Mouse (Mus musculus) MEL (cell line): Measurements from ENCODE around the gene Csmd2. TPM values are rescaled to one million over a fixed set of nuclear protein-coding genes. Genes with fewer than 3 reads are reported as not detected.

ENCODE experiments used
- DNase-seq: peaks from one replicate; pipeline ENCODE4 v3.0.0; 2011; ENCODE audit warnings: low read depth, low spot score
- H3K27ac ChIP-seq: 2 replicates; pipeline ENCODE4 v1.5.1; 2012; ENCODE audit warnings: low read depth, mild to moderate bottlenecking, control low read depth, low read length, moderate library complexity; ENCODE audit not compliant: control insufficient read depth
- H3K27me3 ChIP-seq, 2 experiments: fragments of 150-350 bp in 1 of 2; sonication (generic) in 1 of 2; 2 replicates each; pipeline ENCODE4 v1.6.1; 2012; ENCODE audit warnings: low read length in 2 of 2, mild to moderate bottlenecking in 2 of 2, improper control_type of control experiment in 1 of 2, moderate library complexity in 1 of 2; ENCODE audit not compliant: insufficient read depth in 2 of 2, control insufficient read depth in 1 of 2
- H3K36me3 ChIP-seq, 2 experiments: 2 replicates each; pipeline ENCODE4 v1.6.1; 2012 to 2014; ENCODE audit warnings: low read length in 2 of 2, improper control_type of control experiment in 1 of 2, inconsistent platforms in 1 of 2, mild to moderate bottlenecking in 1 of 2; ENCODE audit not compliant: insufficient read depth in 2 of 2, control insufficient read depth in 1 of 2
- H3K4me1 ChIP-seq, 2 experiments: fragments of 150-350 bp in 1 of 2; sonication (generic) in 1 of 2; 2 replicates each; pipeline ENCODE4 v1.6.1; 2012; ENCODE audit warnings: low read length in 2 of 2, improper control_type of control experiment in 1 of 2, mild to moderate bottlenecking in 1 of 2; ENCODE audit not compliant: insufficient read depth in 2 of 2, control insufficient read depth in 1 of 2
- H3K4me3 ChIP-seq, 2 experiments: fragments of 150-350 bp in 1 of 2; sonication (generic) in 1 of 2; 2 replicates each; pipeline ENCODE4 v1.5.1; 2012; ENCODE audit warnings: low read depth in 2 of 2, low read length in 2 of 2, mild to moderate bottlenecking in 2 of 2, moderate library complexity in 2 of 2, control low read depth in 1 of 2, improper control_type of control experiment in 1 of 2; ENCODE audit not compliant: control insufficient read depth in 1 of 2, insufficient read depth in 1 of 2
- H3K79me2 ChIP-seq: 2 replicates; pipeline ENCODE4 v1.6.1; 2012; ENCODE audit warnings: mild to moderate bottlenecking, low read length, moderate library complexity; ENCODE audit not compliant: control insufficient read depth, poor library complexity, insufficient read depth
- H3K9ac ChIP-seq: 2 replicates; pipeline ENCODE4 v1.6.1; 2012; ENCODE audit warnings: low read depth, mild to moderate bottlenecking, control low read depth, low read length, moderate library complexity; ENCODE audit not compliant: control insufficient read depth, poor library complexity, severe bottlenecking
- H3K9me3 ChIP-seq: fragments of 150-350 bp; sonication (generic); replicated peaks from 2 replicates; pipeline ENCODE4 v1.6.1; 2012; ENCODE audit warnings: mild to moderate bottlenecking, low read length, improper control_type of control experiment, moderate library complexity; ENCODE audit not compliant: insufficient read depth
- CHD1 ChIP-seq: IDR thresholded peaks from 2 replicates; pipeline ENCODE4 v1.6.1; 2012; ENCODE audit warnings: low read depth, mild to moderate bottlenecking, inconsistent platforms, low read length, improper control_type of control experiment
- CTCF ChIP-seq, 3 experiments: IDR thresholded peaks in 2 of 3; conservative IDR thresholded peaks in 1 of 3; 2 replicates each; pipeline ENCODE4 v1.5.1; 2011 to 2012; ENCODE audit warnings: low read length in 3 of 3, low read depth in 2 of 3, mild to moderate bottlenecking in 2 of 3, improper control_type of control experiment in 1 of 3, inconsistent platforms in 1 of 3, mixed read lengths in 1 of 3, moderate library complexity in 1 of 3; ENCODE audit not compliant: control insufficient read depth in 1 of 3, insufficient read depth in 1 of 3, poor library complexity in 1 of 3, severe bottlenecking in 1 of 3
- E2F4 ChIP-seq: IDR thresholded peaks from 2 replicates; pipeline ENCODE4 v1.6.1; 2011; ENCODE audit warnings: low read depth, low read length, improper control_type of control experiment, borderline replicate concordance
- ELF1 ChIP-seq: IDR thresholded peaks from 2 replicates; pipeline ENCODE4 v1.6.1; 2014; ENCODE audit warnings: low read depth, mild to moderate bottlenecking, inconsistent platforms, low read length, improper control_type of control experiment, moderate library complexity
- EP300 ChIP-seq, 2 experiments: IDR thresholded peaks; 2 replicates each; pipeline ENCODE4 v1.6.1; 2011; ENCODE audit warnings: improper control_type of control experiment in 2 of 2, low read length in 2 of 2, low read depth in 1 of 2, mild to moderate bottlenecking in 1 of 2
- GATA1 ChIP-seq: IDR thresholded peaks from 2 replicates; pipeline ENCODE4 v1.6.1; 2011; ENCODE audit warnings: low read depth, low read length, improper control_type of control experiment
- HCFC1 ChIP-seq: IDR thresholded peaks from 2 replicates; pipeline ENCODE4 v1.6.1; 2012; ENCODE audit warnings: low read depth, mild to moderate bottlenecking, inconsistent platforms, low read length, improper control_type of control experiment, moderate library complexity
- KAT2A ChIP-seq: conservative IDR thresholded peaks from 2 replicates; pipeline ENCODE4 v1.6.1; 2012; ENCODE audit warnings: low read depth, low read length, improper control_type of control experiment, inconsistent platforms
- MAFK ChIP-seq: IDR thresholded peaks from 2 replicates; pipeline ENCODE4 v1.6.1; 2011; ENCODE audit warnings: low read depth, mild to moderate bottlenecking, low read length, improper control_type of control experiment, borderline replicate concordance
- MAX ChIP-seq: IDR thresholded peaks from 2 replicates; pipeline ENCODE4 v1.6.1; 2011; ENCODE audit warnings: low read length, improper control_type of control experiment
- MAZ ChIP-seq: IDR thresholded peaks from 2 replicates; pipeline ENCODE4 v1.6.1; 2012; ENCODE audit warnings: low read depth, mild to moderate bottlenecking, inconsistent platforms, low read length, improper control_type of control experiment
- MEF2A ChIP-seq: IDR thresholded peaks from 2 replicates; pipeline ENCODE4 v1.6.1; 2014; ENCODE audit warnings: low read depth, mild to moderate bottlenecking, inconsistent platforms, low read length, improper control_type of control experiment; ENCODE audit not compliant: poor library complexity, insufficient replicate concordance, severe bottlenecking; ENCODE audit errors: extremely low read depth
- MXI1 ChIP-seq: IDR thresholded peaks from 2 replicates; pipeline ENCODE4 v1.6.1; 2011; ENCODE audit warnings: mild to moderate bottlenecking, low read depth, low read length, improper control_type of control experiment
- MYB ChIP-seq: IDR thresholded peaks from 2 replicates; pipeline ENCODE4 v1.6.1; 2011; ENCODE audit warnings: mild to moderate bottlenecking, low read depth, low read length, improper control_type of control experiment
- NRF1 ChIP-seq: IDR thresholded peaks from 2 replicates; pipeline ENCODE4 v1.6.1; 2014; ENCODE audit warnings: low read depth, mild to moderate bottlenecking, inconsistent platforms, low read length, improper control_type of control experiment, moderate library complexity; ENCODE audit not compliant: poor library complexity, insufficient read depth, severe bottlenecking
- POLR2AphosphoS5 ChIP-seq: IDR thresholded peaks from 2 replicates; pipeline ENCODE4 v1.6.1; 2012; ENCODE audit warnings: low read depth, borderline replicate concordance, mild to moderate bottlenecking, inconsistent platforms, low read length, moderate library complexity, mixed read lengths
- RAD21 ChIP-seq: IDR thresholded peaks from 2 replicates; pipeline ENCODE4 v1.6.1; 2011; ENCODE audit warnings: mild to moderate bottlenecking, low read depth, low read length, improper control_type of control experiment
- RCOR1 ChIP-seq: IDR thresholded peaks from 2 replicates; pipeline ENCODE4 v1.6.1; 2012; ENCODE audit warnings: low read depth, mild to moderate bottlenecking, inconsistent platforms, low read length, improper control_type of control experiment
- TAL1 ChIP-seq: IDR thresholded peaks from 2 replicates; pipeline ENCODE4 v1.6.1; 2012; ENCODE audit warnings: mild to moderate bottlenecking, inconsistent platforms, low read length, moderate library complexity, mixed read lengths
- TBP ChIP-seq: IDR thresholded peaks from 2 replicates; pipeline ENCODE4 v1.8.0; 2011; ENCODE audit warnings: low read depth, low read length, improper control_type of control experiment
- TCF12 ChIP-seq: IDR thresholded peaks from 2 replicates; pipeline ENCODE4 v1.6.1; 2014; ENCODE audit warnings: low read depth, mild to moderate bottlenecking, inconsistent platforms, low read length, improper control_type of control experiment, moderate library complexity
- UBTF ChIP-seq: IDR thresholded peaks from 2 replicates; pipeline ENCODE4 v1.6.1; 2012; ENCODE audit warnings: low read depth, mild to moderate bottlenecking, inconsistent platforms, low read length, improper control_type of control experiment, moderate library complexity, borderline replicate concordance; ENCODE audit not compliant: insufficient read depth
- USF1 ChIP-seq: IDR thresholded peaks from 2 replicates; pipeline ENCODE4 v1.6.1; 2014; ENCODE audit warnings: low read depth, mild to moderate bottlenecking, inconsistent platforms, low read length, improper control_type of control experiment, moderate library complexity
- USF2 ChIP-seq, 2 experiments: IDR thresholded peaks; 2 replicates each; pipeline ENCODE4 v1.6.1; 2011 to 2012; ENCODE audit warnings: improper control_type of control experiment in 2 of 2, low read length in 2 of 2, borderline replicate concordance in 1 of 2, inconsistent platforms in 1 of 2, low read depth in 1 of 2, mild to moderate bottlenecking in 1 of 2; ENCODE audit not compliant: insufficient read depth in 1 of 2
- ZKSCAN1 ChIP-seq: IDR thresholded peaks from 2 replicates; pipeline ENCODE4 v1.6.1; 2012; ENCODE audit warnings: low read depth, mild to moderate bottlenecking, inconsistent platforms, low read length, improper control_type of control experiment, moderate library complexity
- ZNF384 ChIP-seq: IDR thresholded peaks from 2 replicates; pipeline ENCODE4 v1.6.1; 2012; ENCODE audit warnings: low read depth, mild to moderate bottlenecking, inconsistent platforms, low read length, improper control_type of control experiment
- polyA plus RNA-seq, 2 experiments: library from polyadenylated mRNA; stranded (reverse) in 1 of 2; unstranded in 1 of 2; fragments of >175 nt in 1 of 2; fragments of >200 nt in 1 of 2; gene quantifications; 2 replicates each; pipeline versions ENCODE4 v1.2.1 to v1.2.4; 2012; ENCODE audit warnings: low replicate concordance in 2 of 2, low read depth in 1 of 2; ENCODE audit not compliant: insufficient read length in 2 of 2, insufficient read depth in 1 of 2, missing spikeins in 1 of 2
- total RNA-seq: library from RNA; depleted of rRNA; stranded (reverse); fragments of 300-350 nt; gene quantifications from 2 replicates; pipeline ENCODE4 v1.2.3, GENCODE M21; 2012

The Csmd2 gene
- total and polyA plus RNA-seq, 3 experiments, result not detected

DNA sequence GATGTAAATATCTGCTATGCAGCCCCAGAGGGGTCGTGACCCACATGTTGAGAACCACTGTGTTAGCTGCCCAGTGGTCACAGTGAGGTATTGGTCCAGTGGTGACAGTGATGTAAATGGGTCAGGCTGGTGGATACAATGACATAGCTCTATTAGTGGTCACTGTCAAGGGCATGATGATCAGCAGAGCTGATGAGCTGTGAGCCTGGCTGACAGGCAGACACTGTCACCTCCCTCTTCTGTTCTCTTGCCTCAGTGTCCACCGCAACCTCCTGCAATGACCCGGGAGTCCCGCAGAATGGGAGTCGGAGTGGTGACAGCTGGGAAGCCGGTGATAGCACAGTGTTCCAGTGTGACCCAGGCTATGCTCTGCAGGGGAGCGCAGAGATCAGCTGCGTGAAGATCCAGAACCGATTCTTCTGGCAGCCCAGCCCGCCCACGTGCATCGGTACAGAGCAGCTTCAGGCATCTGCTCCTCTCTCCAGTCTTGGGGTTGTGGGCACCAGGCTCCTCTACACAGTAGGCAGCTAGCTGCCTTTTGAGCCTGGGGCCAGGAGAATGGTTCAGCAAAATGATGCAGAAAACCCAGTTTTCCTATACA is 461.3 kb downstream of the Csmd2 start:
- Histone ChIP-seq H3K9me3 (no peaks in the 10 kb centered on the region), H3K36me3 (no peaks in the 10 kb centered on the region), H3K27ac (no peak overlapping the region), H3K27me3 (no peaks in the 10 kb centered on the region), H3K79me2 (no peaks in the 10 kb centered on the region), H3K4me3 (no peak overlapping the region), H3K9ac (no peak overlapping the region), H3K4me1 (no peaks in the 10 kb centered on the region)
- TF ChIP-seq USF2 (IDR thresholded peaks at IDR 0.05; ENCODE audit: borderline replicate concordance in 1 of 2, insufficient read depth in 1 of 2, low read depth in 1 of 2, low read length in 2 of 2) (no peak), USF1 (no peak), EP300 (IDR thresholded peaks at IDR 0.05; ENCODE audit: low read depth in 1 of 2, low read length in 2 of 2) (no peak), ZNF384 (no peak), TCF12 (no peak), MXI1 (no peak), ELF1 (no peak), UBTF (no peak), ZKSCAN1 (no peak), NRF1 (no peak), MEF2A (no peak), KAT2A (no peak), E2F4 (no peak), MAFK (no peak), RAD21 (no peak), MAX (no peak), MYB (no peak), GATA1 (no peak)
- DNase-seq, result no peak

DNA sequence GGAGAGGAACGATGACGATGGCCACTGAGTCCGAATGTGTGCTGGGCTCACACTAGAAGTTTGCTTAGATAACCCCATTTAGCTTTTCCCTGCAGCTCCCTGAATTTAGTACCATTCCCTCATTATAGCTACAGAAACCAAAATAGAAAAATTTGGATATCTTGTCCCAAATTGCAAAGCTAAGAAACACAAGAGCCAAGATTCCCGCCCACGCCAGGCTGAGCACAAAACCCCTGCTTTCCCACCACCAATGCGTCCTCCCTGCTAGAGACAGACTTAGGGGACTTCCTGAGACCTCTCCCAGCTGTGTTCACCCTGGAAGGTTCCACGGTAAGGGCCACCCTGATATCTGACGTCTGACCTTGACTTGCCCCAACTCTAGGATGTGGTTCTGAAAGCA is 462.5 kb downstream of the Csmd2 start:
- Histone ChIP-seq H3K4me1 (no peaks in the 10 kb centered on the region), H3K4me3 (no peak overlapping the region), H3K9ac (no peak overlapping the region), H3K9me3 (no peaks in the 10 kb centered on the region), H3K27me3 (no peaks in the 10 kb centered on the region), H3K27ac (no peak overlapping the region), H3K79me2 (no peaks in the 10 kb centered on the region), H3K36me3 (no peaks in the 10 kb centered on the region)
- TF ChIP-seq CHD1 (no peak), MAZ (no peak), TAL1 (no peak), TBP (no peak), POLR2AphosphoS5 (no peak), HCFC1 (no peak), MAFK (no peak), CTCF (IDR thresholded peaks at IDR 0.05 in 2 of 3, conservative IDR thresholded peaks at IDR 0.05 in 1 of 3; ENCODE audit: control insufficient read depth in 1 of 3, insufficient read depth in 1 of 3, low read depth in 2 of 3, low read length in 3 of 3, poor library complexity in 1 of 3, severe bottlenecking in 1 of 3) (no peak), MAX (no peak), RAD21 (no peak), NRF1 (no peak), RCOR1 (no peak)
- DNase-seq, result no peak
